Mouse (Mus musculus): ENCODE measurements at regions not wholly inside any gene's neighbourhood (a gene's known extent, or its start where the extent isn't known, plus 50 kb on each side); places are given as distances from the start of the nearest gene placed in this dataset.

DNA sequence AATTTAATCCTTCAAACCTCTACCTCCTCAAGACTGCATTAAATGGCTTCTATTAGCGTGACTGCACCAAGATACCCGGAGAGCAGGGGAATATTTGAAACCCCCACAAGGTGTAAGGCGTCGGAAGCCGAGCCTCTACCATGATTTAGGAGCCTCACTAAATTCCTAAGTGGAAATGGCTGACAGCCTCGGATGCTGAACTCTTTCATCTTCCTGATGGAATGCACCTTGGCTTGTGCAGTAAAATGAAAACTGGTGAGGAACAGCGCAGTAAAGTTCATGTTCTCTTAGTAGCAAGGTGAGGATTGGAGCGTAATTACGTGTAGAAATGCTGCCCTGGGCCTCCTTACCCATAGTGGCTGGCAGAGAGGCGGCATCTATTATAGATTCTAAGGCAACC, 194.0 kb downstream of the Ppp4r2 start:
- intact Hi-C loops (cut with DNase I): no loop called here
- no peak for DNase-seq (ENCODE audit: extremely low spot score in 1 of 2, low spot score in 2 of 2)

DNA sequence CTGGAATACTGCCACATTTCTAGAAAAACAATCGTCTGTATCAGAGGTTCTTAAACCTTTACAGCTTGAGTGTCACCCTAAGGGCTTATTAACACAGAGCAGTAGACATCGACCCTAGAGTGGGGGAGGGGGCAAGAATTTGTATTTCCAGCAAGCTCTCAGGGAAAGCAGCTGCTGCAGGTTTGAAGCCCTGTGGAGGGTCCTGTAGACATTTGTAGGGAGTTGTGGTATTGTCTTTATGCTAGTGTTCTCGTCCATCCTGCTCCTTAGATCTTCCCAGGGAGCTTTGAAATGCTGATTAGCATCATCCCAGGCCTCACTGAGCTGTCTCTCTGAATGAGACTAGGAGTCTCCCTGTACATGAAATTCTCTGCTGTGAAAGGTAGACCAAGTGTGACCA, 196.0 kb downstream of the Ppp4r2 start:
- intact Hi-C loops (cut with DNase I): no loop called here

DNA sequence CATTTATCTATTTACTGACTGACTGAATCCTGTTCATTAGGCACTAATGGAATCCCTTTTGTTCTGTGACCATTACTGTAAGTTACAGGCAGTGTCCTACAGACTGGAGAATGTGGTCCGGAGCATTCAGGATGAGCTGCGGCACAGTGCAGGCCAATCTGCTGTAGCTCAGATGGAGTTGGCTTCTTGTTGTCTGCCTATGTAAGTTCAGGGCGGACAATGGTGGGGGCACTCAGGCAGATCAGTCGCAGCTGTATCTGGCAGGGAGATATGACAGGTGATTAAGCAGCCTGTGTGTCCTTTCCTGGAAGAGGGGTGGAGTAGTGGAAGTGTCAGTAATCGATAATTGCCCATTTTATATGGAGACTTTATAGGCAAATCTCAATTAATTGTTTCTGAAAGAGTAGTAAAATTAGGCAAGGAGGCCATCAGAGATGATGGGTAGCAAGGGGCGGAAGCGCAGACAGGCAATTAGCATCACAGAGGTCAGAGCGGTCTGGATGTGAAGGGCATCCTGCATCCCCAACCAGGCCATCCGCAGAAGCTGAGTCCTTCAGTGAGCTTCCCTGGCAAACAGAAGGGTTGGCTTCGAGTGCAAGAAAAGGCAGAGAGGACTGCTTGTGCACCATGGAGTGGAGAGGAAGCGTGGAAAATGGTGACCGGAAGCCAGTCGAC, 197.2 kb downstream of the Ppp4r2 start:
- DNase-seq (ENCODE audit: extremely low spot score in 1 of 2, low spot score in 2 of 2): no peak
- intact Hi-C loops (cut with DNase I): no loop called here

More for the DNA sequence above, 196.0 kb downstream of the Ppp4r2 start:
- no peak for DNase-seq (ENCODE audit: extremely low spot score in 1 of 2, low spot score in 2 of 2)

DNA sequence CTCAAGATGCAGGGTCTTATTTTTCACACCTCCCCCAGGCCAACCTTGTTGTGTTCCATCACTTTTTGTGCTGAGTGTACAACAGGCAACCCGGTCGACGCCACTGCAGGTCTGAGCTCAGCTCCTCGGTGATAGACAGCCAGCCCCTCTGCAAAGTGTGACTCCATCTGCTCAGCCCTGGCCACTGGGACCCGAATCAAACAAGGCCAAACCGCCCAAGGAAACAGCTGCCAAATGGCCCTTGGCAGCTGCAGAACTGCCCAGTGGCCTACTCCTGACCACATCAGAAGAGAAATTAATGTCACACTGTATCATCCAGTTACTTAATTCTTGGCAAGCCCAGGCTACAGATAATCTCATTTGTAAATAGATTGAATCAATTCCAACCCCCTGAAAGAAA, 213.3 kb downstream of the Ppp4r2 start:
- intact Hi-C loops (cut with DNase I): no loop called here
- DNase-seq (ENCODE audit: extremely low spot score in 1 of 2, low spot score in 2 of 2): no peak

DNA sequence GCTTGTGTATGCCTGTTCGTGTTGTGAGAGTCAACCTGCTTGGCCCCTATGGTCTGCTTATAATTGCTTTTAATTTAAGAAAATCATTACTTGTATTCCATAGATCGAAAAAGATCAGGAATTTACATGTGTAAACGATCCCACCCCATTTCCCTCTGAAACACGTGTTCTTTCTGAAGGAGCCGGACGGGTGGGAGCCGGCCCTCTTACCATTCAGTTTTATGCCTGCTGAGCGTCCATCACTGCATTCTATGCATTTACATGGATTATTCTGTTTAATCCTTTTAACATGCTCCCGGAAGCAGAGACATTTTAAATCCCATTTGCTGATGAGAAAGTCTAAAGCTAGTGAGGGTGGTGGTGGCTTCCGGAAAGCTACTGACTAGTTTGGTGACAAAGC, 213.8 kb downstream of the Ppp4r2 start:
- intact Hi-C loops (cut with DNase I): no loop called here
- DNase-seq (ENCODE audit: extremely low spot score in 1 of 2, low spot score in 2 of 2): no peak

DNA sequence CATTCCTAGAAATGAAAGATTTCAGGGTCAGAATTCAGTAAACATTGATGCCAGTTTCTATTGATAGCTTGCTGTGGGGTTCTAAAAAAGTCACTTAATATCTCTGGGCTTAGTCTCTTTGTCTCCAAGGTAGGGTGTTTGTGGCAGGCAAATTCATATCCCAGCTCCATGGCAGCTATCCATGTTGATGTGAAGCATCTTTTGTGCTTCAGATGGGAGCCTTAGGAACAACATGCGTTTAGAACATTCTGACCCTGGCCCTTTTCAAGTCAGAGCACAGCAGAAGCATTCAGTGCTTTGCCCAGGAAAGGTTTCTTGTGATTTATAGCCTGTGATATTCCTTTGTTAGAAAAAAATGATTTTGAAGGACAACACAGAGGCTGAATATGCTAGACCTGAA, 215.0 kb downstream of the Ppp4r2 start:
- DNase-seq (ENCODE audit: extremely low spot score in 1 of 2, low spot score in 2 of 2): no peak
- intact Hi-C loops (cut with DNase I): no loop called here

DNA sequence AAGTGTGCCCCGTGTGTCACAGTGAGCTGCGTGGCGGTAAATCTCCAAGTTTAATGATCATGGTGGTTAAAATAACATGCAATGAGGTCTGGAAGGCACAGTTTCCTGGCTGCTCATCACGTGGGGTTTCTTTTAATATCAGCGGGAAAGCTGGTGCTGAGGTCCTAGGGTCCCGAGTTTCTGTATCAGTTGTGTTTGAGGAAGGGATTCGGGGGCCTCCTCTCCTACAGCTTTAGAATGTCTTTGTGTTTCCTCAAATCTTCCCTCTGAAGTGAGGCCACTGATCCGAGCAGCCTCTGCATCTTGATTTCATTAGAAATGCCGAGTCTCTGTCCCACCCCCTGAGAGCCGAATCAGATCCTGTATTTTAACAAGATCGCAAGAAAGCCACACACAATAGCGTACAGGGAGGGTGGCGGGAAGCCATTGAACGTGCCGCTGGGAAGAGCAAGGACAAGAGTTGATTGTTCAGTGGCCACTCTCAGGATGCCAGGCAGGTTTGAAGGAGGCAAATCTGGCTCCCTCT, 215.5 kb downstream of the Ppp4r2 start:
- intact Hi-C loops (cut with DNase I): no loop called here
- no peak for DNase-seq (ENCODE audit: extremely low spot score in 1 of 2, low spot score in 2 of 2)

DNA sequence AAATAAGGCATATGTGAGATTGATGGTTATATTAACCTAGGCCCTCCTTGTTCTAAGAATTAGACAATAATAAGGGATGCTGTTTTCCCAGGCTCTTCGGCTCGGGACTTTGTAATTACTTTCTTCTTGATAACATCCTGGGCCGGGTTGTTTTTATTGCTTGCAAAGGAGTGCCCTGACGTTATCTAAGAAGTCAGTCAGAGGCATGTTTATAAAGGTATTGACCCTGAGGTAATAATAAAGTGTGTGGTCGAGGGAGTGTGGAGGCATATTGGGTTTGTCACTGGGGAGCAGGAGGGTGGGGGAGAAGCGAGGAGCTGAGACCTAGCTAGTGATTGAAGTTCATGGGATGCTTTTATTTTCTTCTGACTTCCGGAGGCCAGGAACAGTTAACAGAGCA, 221.5 kb downstream of the Ppp4r2 start:
- no peak for DNase-seq (ENCODE audit: extremely low spot score in 1 of 2, low spot score in 2 of 2)
- intact Hi-C loops (cut with DNase I): no loop called here

DNA sequence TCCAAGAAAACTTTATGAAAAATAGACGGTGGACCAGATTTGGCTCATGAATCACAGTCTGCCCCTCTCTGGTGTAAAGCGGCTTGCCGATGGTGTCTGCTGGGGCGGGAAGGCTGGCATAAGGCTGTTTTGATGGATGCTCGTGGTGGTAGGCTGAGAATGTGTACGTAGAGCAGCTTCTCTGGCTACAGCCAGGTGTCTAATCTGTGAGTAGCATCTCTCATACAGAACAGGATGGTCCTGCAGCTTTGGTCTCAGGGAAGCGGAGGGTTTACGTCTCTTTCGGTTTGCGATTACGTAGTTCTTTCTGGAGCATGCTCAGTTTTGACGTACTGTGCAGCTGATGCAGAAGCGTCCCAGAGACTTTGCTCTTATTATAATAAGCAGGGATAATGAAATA, 222.9 kb downstream of the Ppp4r2 start:
- DNase-seq (ENCODE audit: extremely low spot score in 1 of 2, low spot score in 2 of 2): no peak
- intact Hi-C loops (cut with DNase I): no loop called here

DNA sequence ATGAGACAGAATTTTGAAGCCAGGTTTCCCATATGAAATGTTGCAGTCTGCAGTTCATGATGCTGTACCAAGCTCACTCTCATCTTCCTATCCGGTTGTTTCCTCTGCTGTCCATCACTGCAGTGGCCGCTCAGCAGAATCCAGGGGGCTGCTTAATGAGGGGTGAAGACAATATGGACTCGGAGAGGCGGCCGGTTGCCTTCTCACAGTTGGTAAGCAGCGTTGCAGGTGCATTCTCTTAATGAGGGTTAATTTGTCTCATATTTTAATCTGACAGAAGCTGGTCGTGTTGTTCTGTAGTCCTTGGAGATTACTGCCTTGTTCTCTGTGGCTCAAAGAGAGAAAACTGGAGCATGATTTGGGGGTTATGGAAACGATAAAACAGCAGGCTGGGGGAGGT, 225.6 kb downstream of the Ppp4r2 start:
- intact Hi-C loops (cut with DNase I): no loop called here
- no peak for DNase-seq (ENCODE audit: extremely low spot score in 1 of 2, low spot score in 2 of 2)

DNA sequence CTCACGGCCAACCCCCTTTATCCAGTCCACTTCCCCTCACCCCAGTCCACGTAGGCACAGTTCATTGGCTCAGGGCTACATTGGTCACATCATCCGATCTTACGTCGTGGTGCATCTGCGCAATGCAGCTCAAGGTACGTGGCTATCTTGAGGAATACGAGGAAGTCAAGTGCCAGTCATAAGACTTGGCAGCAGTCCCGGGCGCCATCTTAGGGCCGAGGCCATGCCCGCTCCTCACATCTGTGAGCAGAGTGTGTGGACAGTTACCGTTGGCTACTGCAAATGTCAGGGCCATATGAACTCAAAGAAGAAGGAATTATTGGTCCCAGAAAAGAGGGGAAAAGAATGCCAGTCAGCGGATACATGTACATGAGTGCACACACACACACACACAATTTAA, 228.8 kb downstream of the Ppp4r2 start:
- no peak for DNase-seq (ENCODE audit: extremely low spot score in 1 of 2, low spot score in 2 of 2)
- intact Hi-C loops (cut with DNase I): no loop called here

DNA sequence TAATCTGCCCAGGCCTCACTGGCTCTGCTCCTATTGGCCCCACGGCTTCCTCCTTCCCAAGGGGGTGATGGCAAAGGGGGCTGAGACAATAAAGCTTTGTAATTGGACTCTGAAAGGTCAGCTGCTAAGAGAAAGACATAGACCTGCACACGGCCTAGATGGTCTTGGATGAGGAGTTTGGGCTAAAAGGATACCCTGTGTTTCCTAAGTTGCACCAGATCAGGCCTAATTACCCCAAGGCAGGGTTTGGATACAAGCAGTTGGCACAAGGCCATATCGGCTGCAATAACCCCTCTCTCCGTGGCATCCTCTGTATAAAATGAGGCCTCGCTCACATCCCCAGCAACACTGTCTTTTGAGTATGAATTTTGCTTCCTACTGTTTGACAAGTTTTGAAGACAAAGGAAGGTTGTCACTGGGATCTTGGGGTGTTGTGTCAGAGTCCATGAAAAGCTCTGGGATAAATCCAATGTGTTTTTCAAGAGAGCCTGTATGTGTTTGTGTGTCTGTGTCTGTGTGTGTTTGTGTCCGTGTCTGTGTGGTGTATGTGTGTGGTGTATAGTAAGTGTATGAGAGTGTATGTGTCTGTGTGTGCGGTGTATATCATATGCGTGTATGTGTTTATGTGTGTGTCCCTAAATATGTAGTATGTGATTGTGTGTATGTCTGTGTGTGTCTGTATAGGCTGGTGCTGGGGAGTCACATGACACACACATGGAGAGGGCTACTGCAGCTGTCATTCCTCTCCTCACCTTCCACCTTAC, 242.5 kb downstream of the Ppp4r2 start:
- no peak for DNase-seq (ENCODE audit: extremely low spot score in 1 of 2, low spot score in 2 of 2)
- intact Hi-C loops (cut with DNase I): loop anchor here (10.0 kb wide), 1 partner anchor 191 kb away; no protein-coding TSS in a partner anchor

DNA sequence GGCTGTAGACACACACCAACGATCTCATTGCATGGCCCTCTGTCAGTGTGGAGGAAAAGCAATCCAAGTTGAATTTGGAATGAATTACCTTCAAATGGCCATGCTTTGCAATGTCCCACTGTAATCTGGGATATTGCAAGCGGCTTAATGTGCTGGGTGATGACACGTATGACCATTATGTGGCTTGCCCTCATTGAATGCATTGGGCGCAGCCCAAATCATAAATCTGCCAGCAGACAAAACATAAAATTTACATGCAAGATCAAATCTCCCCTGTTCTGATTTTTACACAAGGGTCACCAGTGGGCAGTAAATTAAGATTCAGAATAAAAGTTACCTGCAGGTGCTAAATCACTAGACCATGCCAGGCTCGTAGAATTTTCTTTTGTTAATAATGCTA, 244.9 kb downstream of the Ppp4r2 start:
- intact Hi-C loops (cut with DNase I): loop anchor here (10.0 kb wide), 1 partner anchor 193 kb away; no protein-coding TSS in a partner anchor
- no peak for DNase-seq (ENCODE audit: extremely low spot score in 1 of 2, low spot score in 2 of 2)

DNA sequence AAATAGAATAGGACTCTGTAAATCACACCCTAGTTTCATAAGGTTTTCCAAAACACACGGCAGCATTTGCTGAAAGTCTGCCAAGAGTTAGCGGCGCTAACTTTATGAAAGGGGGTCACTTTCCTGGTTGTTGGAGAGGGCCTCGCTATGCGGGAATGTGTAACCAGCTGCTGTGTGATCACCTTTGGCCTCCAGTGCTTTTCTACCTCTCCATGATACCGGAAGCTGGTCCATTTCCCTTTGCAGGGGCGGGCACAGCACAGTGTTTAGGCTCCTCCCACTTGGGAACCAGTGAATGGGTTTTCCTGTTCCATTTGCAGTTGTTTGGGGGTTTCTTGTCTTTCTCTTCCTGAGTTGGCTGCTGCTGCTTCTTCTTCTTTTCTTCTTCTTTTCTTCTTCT, 250.3 kb downstream of the Ppp4r2 start:
- intact Hi-C loops (cut with DNase I): no loop called here
- no peak for DNase-seq (ENCODE audit: extremely low spot score in 1 of 2, low spot score in 2 of 2)

DNA sequence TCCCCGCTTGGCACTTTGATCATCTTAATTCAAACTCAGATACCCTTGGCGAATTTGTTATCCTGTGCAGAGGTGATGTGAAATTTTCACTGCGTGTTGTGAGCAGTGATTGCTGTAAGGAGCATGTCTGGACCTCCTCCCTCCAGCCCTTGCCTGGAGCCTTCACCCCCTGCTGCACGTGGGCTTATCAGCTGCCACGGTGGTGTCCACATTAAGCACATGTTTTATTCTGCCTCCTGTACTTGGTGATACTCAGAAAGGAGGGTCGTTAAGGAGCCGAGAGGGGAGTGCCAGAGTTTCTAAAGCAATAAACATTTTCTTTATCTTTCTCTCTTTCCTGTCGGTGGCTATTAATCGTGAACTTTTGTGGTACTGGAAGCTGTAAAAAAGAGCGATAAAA, 258.8 kb downstream of the Ppp4r2 start:
- intact Hi-C loops (cut with DNase I): no loop called here
- DNase-seq (ENCODE audit: extremely low spot score in 1 of 2, low spot score in 2 of 2): no peak
